Comparison of ENCODE assay signal across 29 mouse cellular contexts in genomic region chr12:75623292-75623691, GRCm38 (mm10). TPM values are rescaled to one million over a fixed set of nuclear protein-coding genes. Genes with fewer than 3 reads are reported as not detected.
DNase-seq lines count a peak whose midpoint lies in the region; ATAC-seq and TF ChIP-seq lines count a peak whose summit lies in the region.
"Had no signal": no experiment of that assay in that cellular context is flagged by ENCODE, and none has a peak within 500 bp of the region (broad histone marks: within the 10 kb centered on the region; RNA-seq: fewer than 3 reads in every experiment).

No protein-coding gene starts in this region.

- H3K4me2 ChIP-seq in liver, embryonic 12.5 days, result no peak overlapping the region
- H3K4me2 ChIP-seq in liver, embryonic 15.5 days, result no peak overlapping the region
- H3K4me2 ChIP-seq: embryonic facial prominence, embryonic 13.5 days; forebrain, embryonic 13.5 days; heart, embryonic 13.5 days; hindbrain, embryonic 14.5 days had no signal

- no peak overlapping the region for H3K9ac ChIP-seq in liver, embryonic 12.5 days
- H3K9ac ChIP-seq in liver, embryonic 15.5 days, result no peak overlapping the region
- H3K9ac ChIP-seq: embryonic facial prominence, embryonic 13.5 days; forebrain, embryonic 13.5 days; heart, embryonic 13.5 days; hindbrain, embryonic 14.5 days had no signal

- H3K4me3 ChIP-seq in G1E (ENCODE audit: low read depth, low read length), result no peak overlapping the region
- no peak overlapping the region for H3K4me3 ChIP-seq in liver, embryonic 12.5 days
- no peak overlapping the region for H3K4me3 ChIP-seq in liver, embryonic 15.5 days (replicated peaks)
- H3K4me3 ChIP-seq: embryonic facial prominence, embryonic 10.5 days; embryonic facial prominence, embryonic 13.5 days; erythroblast, embryonic 14.5 days; forebrain, embryonic 13.5 days; gastrocnemius, adult 2 months; heart, embryonic 10.5 days; heart, embryonic 13.5 days had no signal

- peaks cover 10% of the 10 kb centered on the region for H3K9me3 ChIP-seq in G1E (replicated peaks)
- 0 out of 2 replicates have a peak, but pooled peaks cover 5% of the 10 kb centered on the region for H3K9me3 ChIP-seq in liver, embryonic 12.5 days (replicated peaks)
- H3K9me3 ChIP-seq in liver, embryonic 15.5 days (replicated peaks), result no peaks in the 10 kb centered on the region
- H3K9me3 ChIP-seq: forebrain, embryonic 13.5 days; heart, embryonic 10.5 days had no signal

- no peak for DNase-seq in G1E (ENCODE audit: low spot score)
- no peak for DNase-seq in layer of hippocampus, postnatal 14 days (ENCODE audit: low spot score in 2 of 2)
- no peak for DNase-seq in frontal cortex, postnatal 25 days (ENCODE audit: low spot score in 2 of 2)
- DNase-seq in left cerebral cortex, postnatal 10 days (ENCODE audit: extremely low spot score in 1 of 2, low spot score in 2 of 2), result no peak
- DNase-seq: adrenal gland, adult 8-10 months; adrenal gland, postnatal 25 days; cerebellum, adult 11-12 months; cerebellum, adult 8-10 months; cerebellum, postnatal 14 days; gastrocnemius, adult 2 months; gastrocnemius, postnatal 14 days; heart, adult 18-20 months; heart, postnatal 14 days; heart, postnatal 4 days had no signal

- H3K27me3 ChIP-seq in G1E (ENCODE audit: insufficient read depth, low read length), result peaks cover 4% of the 10 kb centered on the region; the same call in 1 of the 2 replicates
- no peaks in the 10 kb centered on the region for H3K27me3 ChIP-seq in liver, embryonic 12.5 days (replicated peaks)
- no peaks in the 10 kb centered on the region for H3K27me3 ChIP-seq in liver, embryonic 15.5 days
- H3K27me3 ChIP-seq: embryonic facial prominence, embryonic 13.5 days; forebrain, embryonic 13.5 days; heart, embryonic 13.5 days had no signal

- no peak for TF ChIP-seq CTCF in G1E (IDR thresholded peaks at IDR 0.05; ENCODE audit: low read depth, low read length)

- no peaks in the 10 kb centered on the region for H3K36me3 ChIP-seq in G1E (replicated peaks)
- H3K36me3 ChIP-seq in liver, embryonic 12.5 days, result no peaks in the 10 kb centered on the region
- no peaks in the 10 kb centered on the region for H3K36me3 ChIP-seq in liver, embryonic 15.5 days (replicated peaks)
- H3K36me3 ChIP-seq: embryonic facial prominence, embryonic 10.5 days; embryonic facial prominence, embryonic 13.5 days; heart, embryonic 10.5 days; heart, embryonic 13.5 days had no signal

- 70% methylated on average over 5 of the region's 5 CpGs for WGBS in liver, embryonic 12.5 days (ENCODE audit: insufficient replicate concordance)
- 62% methylated on average over 5 of the region's 5 CpGs for WGBS in liver, embryonic 15.5 days (ENCODE audit: insufficient replicate concordance)

- peak; percentile 37; the same call in 1 of the 2 replicates for ATAC-seq in G1E (ENCODE audit: extremely low read depth, insufficient number of reproducible peaks, low FRiP score, poor library complexity, severe bottlenecking)
- peak; percentile 64 for ATAC-seq in liver, embryonic 12.5 days
- ATAC-seq in liver, embryonic 15.5 days (ENCODE audit: insufficient read depth), result peak; percentile 54
- ATAC-seq in megakaryocyte progenitor cell, adult 5-6 weeks (replicated peaks; ENCODE audit: poor library complexity), result 0 out of 2 replicates have a peak, but pooled peaks have one; percentile 34
- ATAC-seq: activated CD4-positive, CD25-positive, alpha-beta regulatory T cell, adult 4 months; CD4-positive, CD25-positive, alpha-beta regulatory T cell, adult 4 months; forebrain, embryonic 13.5 days; forebrain, embryonic 16.5 days; hindbrain, postnatal 0 days; inflammation-experienced regulatory T-cells, adult 6 months had no signal

- peaks cover 20% of the 10 kb centered on the region for H3K4me1 ChIP-seq in G1E (ENCODE audit: insufficient read depth, low read depth, low read length)
- peaks cover 13% of the 10 kb centered on the region for H3K4me1 ChIP-seq in liver, embryonic 12.5 days
- H3K4me1 ChIP-seq in liver, embryonic 15.5 days (replicated peaks), result peaks cover 14% of the 10 kb centered on the region
- H3K4me1 ChIP-seq: embryonic facial prominence, embryonic 10.5 days; embryonic facial prominence, embryonic 13.5 days; forebrain, embryonic 13.5 days; heart, embryonic 10.5 days; heart, embryonic 13.5 days had no signal

- intact Hi-C loops in left cerebral cortex, postnatal 10 days (cut with DNase I), result no loop called here

- no peak overlapping the region for H3K27ac ChIP-seq in liver, embryonic 12.5 days
- no peak overlapping the region for H3K27ac ChIP-seq in liver, embryonic 15.5 days (replicated peaks)
- H3K27ac ChIP-seq: embryonic facial prominence, embryonic 10.5 days; embryonic facial prominence, embryonic 13.5 days; forebrain, embryonic 13.5 days; gastrocnemius, adult 2 months; heart, embryonic 10.5 days; heart, embryonic 13.5 days; hindbrain, embryonic 14.5 days; hindbrain, postnatal 0 days had no signal

RNA-seq across cellular contexts. Expression of gene Ppp2r5e, which starts 27.2 kb away (rescaled TPM):
- total RNA-seq in G1E (2014; fragmentation: Nextera tagmentation) (69.2 and 111 TPM in 2 replicates), G1E (2017) (19.3 and 20.4 TPM in 2 replicates)
- polyA plus RNA-seq in G1E (2012), result 74.6 and 107 TPM in 2 replicates
- polyA plus RNA-seq in liver, embryonic 12.5 days (2016; fragmentation: Nextera tagmentation; extraction: Ambion mirVana), result 7.9 and 8.0 TPM in 2 replicates
- 5.1 and 5.2 TPM in 2 replicates for polyA plus RNA-seq in liver, embryonic 15.5 days (2015; fragmentation: Nextera tagmentation; extraction: Ambion mirVana)
- 35.2 and 66.9 TPM in 2 replicates for total RNA-seq in megakaryocyte progenitor cell, adult 5-6 weeks (2015)
- total RNA-seq in megakaryocyte progenitor cell, adult 5-6 weeks (2017), result 11.9 and 14.1 TPM in 2 replicates
- 10 to 100 TPM; 79.3 to 81.5 TPM for total RNA-seq in layer of hippocampus, postnatal 14 days (2021)
- total RNA-seq in left cerebral cortex, postnatal 10 days (2021), result 10 to 100 TPM; 85.6 to 85.8 TPM

RNA-seq across cellular contexts. Expression of gene Wdr89, which starts 46.0 kb away (rescaled TPM):
- total RNA-seq in G1E (2014; fragmentation: Nextera tagmentation) (19.5 and 22.2 TPM in 2 replicates), G1E (2017) (22.6 and 28.2 TPM in 2 replicates)
- 8.7 and 11.3 TPM in 2 replicates for polyA plus RNA-seq in G1E (2012)
- polyA plus RNA-seq in liver, embryonic 12.5 days (2016; fragmentation: Nextera tagmentation; extraction: Ambion mirVana), result 9.8 and 10.7 TPM in 2 replicates
- 2.7 and 3.6 TPM in 2 replicates for polyA plus RNA-seq in liver, embryonic 15.5 days (2015; fragmentation: Nextera tagmentation; extraction: Ambion mirVana)
- total RNA-seq in megakaryocyte progenitor cell, adult 5-6 weeks (2015), result 17.0 and 20.6 TPM in 2 replicates
- 17.4 and 17.5 TPM in 2 replicates for total RNA-seq in megakaryocyte progenitor cell, adult 5-6 weeks (2017)
- 1 to 10 TPM; 2.7 to 4.0 TPM for total RNA-seq in layer of hippocampus, postnatal 14 days (2021)
- total RNA-seq in left cerebral cortex, postnatal 10 days (2021), result 1 to 10 TPM; 2.9 to 3.2 TPM
